Mouse (Mus musculus): ENCODE data around the gene Lamb1.

Gene Lamb1

DNA sequence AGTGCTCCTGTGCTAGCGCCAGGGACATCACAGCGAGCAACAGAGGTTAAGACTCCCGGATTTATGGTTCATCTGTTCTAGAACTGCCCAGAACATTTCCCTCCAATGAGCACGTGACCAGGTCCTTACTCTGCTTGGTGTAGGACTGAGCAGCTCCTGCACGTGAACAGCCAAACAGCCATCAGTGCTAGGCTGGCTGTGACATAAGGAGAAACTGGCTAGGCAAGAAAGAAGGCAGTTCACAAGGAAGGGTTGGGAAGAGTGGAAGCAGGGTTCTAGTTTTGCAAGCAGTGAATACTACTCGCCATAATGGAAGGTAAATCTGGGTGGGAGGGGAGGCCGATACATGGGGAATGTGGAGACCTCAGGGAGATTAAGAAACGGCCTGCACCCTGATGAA is 10.1 kb upstream of the Lamb1 start:
- CTCF ChIA-PET, result no interaction called here

DNA sequence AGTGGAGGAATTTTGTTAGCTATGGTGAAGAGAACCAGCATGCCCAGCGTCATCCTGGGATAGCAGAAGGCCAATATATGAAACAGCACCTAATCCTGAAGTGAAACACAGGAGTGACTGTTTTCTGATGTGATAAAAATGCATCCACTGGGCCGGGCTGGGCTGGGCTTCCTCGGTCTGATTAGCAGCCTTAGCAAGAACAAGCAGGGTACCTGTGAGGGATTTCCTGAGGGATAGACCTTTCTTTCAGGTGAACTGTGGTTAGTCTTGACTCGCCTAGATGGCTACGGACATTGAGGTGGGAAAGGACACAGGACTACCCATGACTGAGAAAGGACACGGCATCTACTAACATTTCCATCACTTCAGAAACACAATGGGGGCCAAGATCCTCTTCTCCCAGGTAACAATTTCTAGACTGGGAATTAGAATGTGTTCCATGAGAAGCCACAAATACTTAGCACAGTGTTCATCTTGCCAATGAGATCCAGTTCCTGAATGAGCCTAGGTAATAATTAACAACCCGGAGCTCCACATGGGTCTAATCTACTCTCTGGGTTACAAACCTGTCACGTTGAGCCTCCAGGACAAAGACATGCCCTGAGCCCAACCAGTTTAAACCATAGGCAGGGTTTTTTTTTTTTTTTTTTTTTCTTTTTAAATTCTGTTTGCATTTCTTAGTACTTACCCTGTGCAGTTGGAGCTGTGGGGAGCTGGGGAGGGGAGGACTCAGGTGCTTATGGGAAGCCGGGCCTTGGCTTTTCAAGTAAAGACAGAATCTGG is 8.7 kb upstream of the Lamb1 start:
- CTCF ChIA-PET, result no interaction called here

DNA sequence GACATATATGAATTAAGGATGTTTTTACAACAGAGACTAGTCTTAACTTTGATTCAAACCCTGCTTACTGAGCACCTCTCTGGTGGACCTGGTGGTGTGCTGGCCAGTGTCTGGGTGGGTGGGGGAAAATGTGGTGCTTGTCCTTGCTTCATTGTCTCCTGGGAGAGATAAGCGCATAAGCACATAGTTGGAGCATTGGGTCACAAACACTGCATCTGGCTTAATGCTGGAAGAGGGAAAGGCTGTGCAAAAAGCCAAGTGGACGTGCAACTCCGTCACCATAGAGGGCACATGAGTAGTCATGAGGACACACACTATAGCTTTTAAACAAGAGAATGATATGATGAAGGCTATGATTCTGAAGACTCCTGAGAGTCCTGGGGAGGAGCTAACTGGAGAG is 3.2 kb upstream of the Lamb1 start:
- CTCF ChIA-PET, result no interaction called here

DNA sequence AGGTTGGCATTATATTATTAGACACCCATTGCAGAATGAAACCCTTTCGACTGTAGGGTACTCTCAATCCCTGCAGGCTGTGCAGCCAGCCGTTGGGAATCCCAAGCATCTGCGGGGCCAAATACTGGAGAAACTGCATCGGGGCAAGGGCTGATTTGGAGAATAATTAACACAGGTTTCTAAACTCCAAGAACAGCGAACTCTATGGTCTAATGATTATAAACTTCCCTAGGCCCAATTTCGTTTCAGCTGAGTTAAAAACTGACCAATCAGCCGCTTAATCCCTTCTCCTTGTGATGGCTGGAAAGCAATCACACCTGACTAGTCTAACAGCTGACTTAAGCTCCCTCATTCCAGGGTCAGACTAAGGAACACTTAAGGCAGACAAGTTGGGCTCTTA is 1.1 kb upstream of the Lamb1 start:
- CTCF ChIA-PET, result no interaction called here

DNA sequence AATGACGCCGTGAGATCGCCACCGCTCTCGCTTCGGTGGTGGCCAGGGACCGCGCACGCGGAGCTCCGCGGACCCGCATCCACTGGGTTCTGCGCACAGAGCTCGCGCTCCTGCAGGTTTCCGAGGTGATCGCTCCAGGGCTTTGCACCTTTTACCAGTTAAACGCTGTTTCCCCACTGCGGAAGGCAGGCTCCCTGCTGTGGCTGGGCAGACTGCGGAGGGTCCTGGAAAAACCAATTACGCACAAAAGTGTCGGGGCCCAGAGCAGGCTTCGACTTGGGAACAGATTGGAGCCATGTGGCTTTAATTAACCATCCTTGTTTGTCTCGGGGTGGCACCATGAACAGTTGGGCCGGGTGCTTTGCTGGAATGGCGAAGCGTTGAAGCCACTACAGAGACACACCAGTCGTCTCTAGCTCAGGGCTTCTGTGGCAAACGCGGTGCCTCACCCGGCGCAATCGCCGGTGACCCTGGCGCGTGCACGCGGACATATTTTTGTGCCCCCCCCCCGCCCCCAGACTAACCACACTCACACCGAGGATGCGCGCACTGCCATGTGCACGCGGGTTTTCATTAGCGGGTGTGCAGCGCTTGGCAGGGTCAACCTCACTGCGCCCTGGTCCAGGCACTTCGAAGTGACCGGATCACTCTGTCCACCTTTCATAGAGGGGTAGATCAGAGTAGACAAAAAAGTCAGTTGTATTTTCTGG is 843 bp downstream of the Lamb1 start:
- CTCF ChIA-PET, result no interaction called here

DNA sequence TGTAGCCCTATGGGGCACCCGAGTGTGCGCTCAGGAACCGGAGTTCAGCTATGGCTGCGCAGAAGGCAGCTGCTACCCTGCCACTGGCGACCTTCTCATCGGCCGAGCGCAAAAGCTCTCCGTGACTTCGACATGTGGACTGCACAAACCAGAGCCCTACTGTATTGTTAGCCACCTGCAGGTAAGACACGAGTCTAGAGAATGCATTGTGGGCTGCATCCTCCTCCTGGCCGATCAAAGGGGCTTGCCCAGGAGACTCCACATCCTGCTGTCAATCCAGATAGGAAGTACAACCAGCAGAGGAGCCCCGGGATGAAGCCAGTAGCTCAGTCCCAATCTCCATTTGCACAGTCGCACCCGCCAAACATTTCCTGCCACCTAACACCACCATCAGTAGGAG is 1.7 kb downstream of the Lamb1 start:
- CTCF ChIA-PET, result no interaction called here

DNA sequence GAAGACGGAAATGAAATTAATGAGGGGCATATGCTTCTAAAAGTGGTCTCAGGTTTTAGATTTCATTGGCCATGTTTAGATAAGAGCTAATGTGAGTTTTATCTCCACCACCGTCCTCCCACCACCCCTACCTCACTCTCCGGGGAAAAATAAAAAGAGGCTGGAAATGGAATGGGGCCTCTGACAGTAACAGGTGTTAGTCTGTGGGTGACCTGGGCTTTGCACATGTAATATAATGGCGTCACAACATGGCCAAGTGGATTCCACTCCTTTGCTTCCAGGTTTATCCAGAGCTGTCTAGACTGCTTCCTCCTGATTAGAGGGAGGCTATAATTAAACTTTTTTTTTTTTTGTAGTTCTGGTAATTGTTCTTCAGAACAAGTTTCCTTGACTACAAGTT is 2.3 kb downstream of the Lamb1 start:
- CTCF ChIA-PET, result no interaction called here

DNA sequence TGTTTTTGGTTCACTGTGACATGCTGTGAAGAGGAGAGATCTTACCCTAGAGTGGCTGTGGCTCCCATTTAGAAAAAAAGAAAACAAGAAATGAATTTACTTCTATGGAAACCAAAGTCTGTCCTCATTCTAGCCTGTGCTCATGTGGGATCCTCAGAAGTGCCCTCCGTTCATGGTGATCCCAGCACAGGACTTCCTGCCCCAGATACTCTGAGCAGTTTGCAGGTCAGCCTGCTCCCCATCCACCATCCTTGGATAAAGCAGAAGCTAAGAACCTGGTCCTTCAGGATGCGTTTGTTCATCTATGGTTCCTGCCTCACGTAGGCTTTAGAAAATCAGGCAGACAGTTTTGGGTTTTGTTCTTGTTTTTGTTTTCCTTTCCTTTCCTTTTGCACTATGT is 3.3 kb downstream of the Lamb1 start:
- CTCF ChIA-PET, result no interaction called here

DNA sequence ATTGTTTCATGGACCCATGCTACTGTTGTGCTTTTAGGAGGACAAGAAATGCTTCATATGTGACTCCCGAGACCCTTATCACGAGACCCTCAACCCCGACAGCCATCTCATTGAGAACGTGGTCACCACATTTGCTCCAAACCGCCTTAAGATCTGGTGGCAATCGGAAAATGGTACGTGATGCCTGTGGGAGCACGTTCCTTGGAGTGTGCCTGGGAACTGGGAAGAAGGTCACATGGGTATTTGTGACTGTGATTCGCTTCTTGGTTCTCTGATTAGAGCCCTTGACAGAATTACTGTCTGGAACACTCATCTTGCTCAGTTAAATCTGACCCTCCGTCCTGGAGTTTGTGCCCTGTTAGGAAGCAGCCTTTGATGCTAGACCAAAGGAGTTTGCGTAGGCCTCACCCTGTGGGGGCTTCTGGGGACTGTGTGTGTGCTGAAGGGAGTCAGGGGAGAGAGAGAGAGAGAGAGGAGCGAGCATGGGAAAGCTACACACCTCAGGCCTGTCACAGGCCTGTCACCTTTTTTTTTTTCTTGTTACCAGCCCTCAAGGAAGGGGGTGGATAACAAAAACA is 4.1 kb downstream of the Lamb1 start:
- CTCF ChIA-PET, result no interaction called here

DNA sequence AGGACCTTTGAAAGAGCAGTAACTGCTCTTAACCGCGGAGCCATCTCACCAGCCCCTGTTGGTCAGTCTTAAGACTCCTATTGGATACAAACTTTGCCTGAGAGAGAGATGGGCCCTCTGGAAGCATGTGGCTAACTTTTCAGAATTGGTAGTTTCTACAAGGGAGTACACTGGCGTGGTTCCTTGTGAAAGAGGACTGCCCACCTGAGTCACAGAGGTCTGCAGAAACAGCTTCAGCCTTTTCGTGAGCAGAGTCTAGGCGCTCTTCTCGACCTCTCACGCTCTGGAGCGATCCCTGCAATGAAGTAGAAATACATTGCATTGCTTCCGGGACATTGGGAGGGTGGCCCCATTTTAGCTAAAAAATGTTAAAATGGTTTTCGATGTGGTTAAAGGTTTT is 5.3 kb downstream of the Lamb1 start:
- CTCF ChIA-PET, result interaction anchor here (0.7 kb wide), 1 partner anchor 20 kb away, joined by 3 read pairs; no protein-coding TSS in a partner anchor

DNA sequence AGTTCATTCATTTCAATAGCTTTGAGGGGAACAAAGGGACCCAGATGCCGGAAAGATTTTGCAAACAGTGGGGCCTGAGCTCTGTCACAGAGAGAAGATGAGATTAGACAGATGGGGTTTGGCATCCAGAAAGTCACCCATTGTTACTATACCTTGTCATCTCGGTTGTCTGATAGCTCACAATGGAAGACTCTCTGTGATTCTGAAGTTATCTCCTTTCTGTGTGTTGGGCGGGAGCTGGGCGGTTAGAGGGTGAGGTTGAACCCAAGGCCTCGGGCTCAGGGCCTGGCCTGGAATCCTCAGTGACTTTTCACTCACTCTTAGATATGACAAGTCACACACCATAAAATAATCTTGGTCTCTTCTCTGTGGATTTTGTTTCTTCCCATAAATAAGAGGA is 5.7 kb downstream of the Lamb1 start:
- CTCF ChIA-PET, result no interaction called here

DNA sequence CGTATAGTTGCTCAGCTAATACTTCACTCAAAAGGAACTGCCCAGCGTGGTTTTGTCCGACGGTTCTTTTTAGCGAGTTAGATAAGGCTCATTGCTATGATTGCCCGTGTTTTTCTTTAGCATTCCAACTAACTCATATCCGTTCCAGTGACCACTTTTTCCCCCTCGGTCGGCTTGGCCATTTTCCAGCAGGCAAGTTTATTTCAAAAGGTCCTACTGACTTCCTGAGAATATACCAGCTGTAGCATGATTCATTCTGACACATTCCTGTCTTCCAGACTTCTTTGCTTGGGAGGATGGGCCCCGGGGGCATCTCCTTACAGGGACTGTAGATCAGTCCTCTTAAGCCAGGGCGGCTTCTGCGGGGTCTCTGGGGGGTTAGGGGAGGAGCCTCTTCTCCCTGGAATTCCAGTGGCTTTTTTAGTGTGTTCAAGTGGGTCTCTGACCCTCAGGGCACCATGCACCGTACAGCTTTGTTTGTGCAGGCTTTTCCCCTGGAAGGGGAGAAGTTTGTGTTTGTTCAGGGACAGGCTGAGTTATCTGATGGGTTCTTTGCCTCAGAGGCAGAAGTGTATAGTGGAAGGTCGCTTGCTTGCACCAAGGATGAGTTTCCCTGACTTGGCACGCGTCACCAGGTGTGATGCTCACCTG is 6.5 kb downstream of the Lamb1 start:
- CTCF ChIA-PET, result no interaction called here

DNA sequence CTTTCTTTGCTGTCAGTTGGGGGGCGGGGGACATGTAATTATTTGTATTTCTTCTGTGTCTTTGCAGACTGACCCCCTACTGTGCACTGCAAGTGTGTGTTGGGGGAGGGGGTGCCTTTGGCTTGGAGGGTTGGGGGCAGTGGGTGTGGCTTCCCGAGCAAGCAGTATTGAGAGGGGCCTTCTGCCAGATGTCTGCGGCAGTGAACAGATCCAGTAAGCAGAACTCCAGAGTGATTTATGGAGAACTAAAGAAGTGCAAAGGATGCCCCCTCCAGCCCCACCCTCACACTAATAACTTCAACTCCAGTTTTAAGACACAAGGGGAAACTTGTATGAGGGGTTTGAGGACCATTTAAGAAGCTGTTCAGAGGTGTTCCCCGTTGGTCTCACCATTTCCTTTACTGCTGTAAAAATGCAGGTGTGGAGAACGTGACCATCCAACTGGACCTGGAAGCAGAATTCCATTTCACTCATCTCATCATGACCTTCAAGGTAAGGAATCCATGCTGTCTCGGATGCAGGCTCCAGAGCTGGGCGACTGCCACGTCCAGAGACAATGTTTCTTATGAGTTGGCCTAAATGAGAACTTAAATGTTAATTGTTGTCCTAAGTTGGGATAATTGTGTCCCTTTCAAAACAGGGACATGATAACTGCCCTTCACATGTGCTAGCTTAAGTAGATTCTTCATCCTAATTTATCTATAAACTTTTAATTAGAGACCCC is 7.1 kb downstream of the Lamb1 start:
- CTCF ChIA-PET, result no interaction called here

DNA sequence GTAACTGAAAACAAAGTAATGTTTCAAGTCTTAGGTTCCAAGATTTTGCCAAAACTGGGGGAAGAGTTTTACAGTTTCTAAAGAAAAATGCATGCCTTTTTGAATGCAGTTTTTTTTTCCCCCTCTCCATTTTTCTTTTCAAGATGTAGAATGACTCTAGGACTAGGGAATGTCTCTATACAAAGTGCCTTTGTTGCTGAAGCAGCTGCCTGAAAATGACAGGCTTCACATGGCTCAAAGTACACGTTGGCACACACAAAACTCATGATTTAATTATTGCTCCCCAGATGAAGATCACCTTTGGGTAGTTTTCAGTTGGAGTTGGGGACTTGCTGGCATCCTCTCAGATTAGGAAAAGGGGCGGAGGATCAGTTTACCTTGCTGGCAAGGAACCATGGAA is 7.8 kb downstream of the Lamb1 start:
- CTCF ChIA-PET, result no interaction called here

DNA sequence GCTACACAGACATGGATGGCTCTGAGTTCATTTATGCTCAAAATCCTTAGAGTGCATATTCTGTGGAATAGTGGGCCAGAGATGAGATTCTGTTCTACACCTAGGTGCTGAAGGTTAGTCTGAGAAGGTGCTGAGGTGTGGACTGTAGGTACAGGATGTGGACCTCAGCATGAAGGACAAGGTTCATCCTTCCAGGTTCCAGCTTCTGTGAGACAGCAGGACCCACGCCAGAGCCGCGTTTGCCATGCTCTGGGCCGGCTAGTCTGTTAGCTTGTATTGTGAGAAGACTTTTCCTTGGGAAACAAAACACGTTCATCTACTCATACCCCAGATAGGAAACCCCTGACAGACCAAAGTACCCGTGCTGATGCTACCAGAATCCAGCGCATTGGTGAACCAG is 8.6 kb downstream of the Lamb1 start:
- CTCF ChIA-PET, result no interaction called here

DNA sequence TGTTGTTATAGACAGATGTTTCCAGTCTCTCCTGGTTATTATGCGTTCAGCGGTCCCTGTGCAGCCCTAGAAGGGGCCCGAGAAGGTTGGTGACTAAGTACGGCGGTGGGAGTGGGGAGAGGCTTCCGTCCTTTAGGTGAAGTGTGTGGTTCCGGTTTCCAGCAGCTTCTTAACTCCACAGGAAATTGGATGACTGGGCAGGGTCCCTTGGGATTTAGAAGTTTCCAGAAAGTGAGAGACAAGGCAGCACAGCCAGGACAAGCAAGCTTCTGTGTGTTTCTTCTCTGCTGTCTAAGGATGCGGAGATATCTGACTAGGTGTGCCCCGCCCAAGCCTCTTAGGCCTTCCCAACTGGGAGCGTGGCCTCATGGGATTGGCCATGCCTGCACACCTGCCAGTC is 10.4 kb downstream of the Lamb1 start:
- CTCF ChIA-PET, result no interaction called here

DNA sequence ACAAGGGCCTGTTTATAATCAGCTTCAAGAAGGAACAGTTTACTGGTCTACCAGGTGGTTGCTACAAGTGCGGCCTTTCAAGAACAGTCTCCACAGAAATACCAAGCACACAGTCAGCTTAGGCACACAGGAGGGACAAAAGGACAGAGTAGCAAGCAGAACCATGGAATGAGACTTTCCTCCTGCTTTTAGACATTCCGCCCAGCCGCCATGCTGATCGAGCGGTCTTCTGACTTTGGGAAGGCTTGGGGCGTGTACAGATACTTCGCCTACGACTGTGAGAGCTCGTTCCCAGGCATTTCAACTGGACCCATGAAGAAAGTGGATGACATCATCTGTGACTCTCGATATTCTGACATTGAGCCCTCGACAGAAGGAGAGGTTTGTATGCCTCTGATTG is 13.2 kb downstream of the Lamb1 start:
- CTCF ChIA-PET, result no interaction called here

DNA sequence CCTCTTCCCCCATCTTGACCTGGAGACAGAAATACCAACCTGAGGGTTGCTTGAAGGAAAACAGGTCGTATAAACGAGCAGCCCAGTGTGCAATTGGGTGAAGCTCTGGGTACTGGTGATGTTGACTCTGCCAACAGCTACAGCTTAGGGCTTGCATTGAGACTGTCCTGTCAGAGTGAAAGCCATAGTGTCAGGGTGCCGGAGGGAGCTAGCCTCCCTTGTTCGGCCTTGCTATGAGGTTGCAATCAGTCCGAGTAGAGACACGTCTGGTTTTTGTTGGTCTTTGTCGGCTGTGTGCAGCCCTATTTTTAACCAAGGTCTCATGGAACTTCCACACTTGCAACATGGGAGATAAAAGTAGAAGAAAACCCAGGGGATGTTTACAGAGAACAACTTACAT is 15.3 kb downstream of the Lamb1 start:
- CTCF ChIA-PET, result no interaction called here

DNA sequence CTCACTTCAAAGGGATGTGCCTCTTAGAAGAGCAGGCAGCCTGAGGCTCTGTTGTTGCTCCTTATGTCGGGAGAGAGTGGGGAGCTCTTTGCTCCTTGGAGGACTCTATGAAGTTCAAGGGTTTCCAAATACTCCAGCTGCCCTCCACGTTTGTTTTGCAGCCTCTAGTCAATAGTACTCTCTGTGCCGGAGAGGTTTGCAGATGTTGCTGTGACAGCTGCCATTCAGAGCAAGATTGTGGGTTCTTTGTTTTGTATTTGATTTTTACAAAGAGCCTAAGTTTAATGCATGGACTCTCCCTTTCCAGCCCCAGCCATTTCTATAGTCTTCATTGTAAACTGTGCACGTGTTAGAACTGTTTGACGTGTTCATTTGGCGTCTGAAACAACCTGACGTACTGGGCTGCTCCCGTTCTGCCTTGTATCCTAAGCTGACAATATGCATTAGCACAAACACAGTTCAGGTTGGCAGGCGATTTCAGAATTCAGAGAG is 16.1 kb downstream of the Lamb1 start:
- CTCF ChIA-PET, result no interaction called here

DNA sequence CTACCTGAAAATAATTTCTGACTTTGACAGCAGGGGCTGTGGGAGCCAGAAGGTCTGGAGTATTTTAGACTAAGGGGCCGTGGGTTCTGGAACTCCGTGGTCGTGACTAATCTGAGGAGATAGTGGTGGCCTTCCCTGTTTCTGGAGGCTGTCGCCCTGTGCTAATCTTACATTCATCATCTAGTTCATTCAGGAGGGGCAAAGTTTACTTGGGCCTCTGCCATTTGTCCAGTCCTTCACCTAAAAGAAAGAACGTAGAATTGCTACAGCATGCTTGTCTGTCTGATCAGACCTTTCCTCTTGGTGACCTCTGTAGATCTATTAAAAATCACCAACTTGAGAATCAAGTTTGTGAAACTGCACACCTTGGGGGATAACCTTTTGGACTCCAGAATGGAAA is 17.2 kb downstream of the Lamb1 start:
- CTCF ChIA-PET, result no interaction called here

DNA sequence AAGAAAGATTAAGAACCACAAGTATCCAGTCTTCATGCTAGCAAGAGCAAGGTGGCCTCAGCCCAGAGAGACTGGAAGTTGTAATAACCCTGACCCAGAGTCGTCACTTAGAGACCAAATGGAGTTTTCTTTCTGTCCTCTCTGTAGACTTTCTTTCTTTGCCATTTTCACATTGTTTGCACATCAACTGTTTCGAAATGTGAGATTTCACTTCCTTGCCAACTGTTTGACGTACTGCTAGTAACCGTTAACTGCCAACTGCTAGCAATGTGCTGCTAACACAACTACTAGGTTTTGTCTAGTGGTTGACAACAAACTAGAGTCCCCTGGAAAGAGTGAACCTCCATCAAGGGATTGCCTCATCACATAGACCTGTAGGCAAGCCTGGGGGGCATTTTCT is 18.1 kb downstream of the Lamb1 start:
- CTCF ChIA-PET, result no interaction called here

DNA sequence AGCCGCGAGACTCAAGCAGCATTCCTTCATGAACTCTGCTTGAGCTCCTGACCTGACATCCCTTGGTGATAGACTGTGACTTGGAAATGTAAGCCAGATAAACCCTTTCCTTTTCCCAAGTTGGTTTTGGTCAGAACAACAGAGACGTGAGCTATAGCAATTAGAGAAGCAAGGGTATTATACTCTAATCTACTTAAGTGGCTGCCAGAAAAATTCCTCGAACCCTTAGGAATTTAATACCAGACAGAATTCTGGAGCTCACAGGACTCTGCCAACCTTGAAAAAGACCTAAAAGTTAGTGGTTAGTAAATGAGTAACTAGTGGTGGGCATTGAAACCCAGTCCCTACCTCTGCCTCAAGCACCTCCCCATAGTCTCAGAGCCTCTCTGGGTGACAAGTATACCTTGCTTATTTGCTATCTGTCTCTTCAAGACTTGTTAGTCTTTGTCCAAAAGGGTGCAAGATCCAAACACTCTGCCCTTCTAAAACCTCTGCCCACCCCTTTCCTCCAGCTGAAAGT is 18.6 kb downstream of the Lamb1 start:
- CTCF ChIA-PET, result no interaction called here
